Mouse (Mus musculus) bone marrow macrophage, adult 2 months (primary cell): Measurements from ENCODE around the gene Rab3il1.

Experiments used
- CTCF ChIP-seq: IDR thresholded peaks from 2 replicates; pipeline ENCODE4 v1.5.1; 2012; ENCODE audit warnings: low read depth, mild to moderate bottlenecking, low read length, moderate library complexity
- POLR2A ChIP-seq: IDR thresholded peaks from 2 replicates; pipeline ENCODE4 v1.6.1; 2012; ENCODE audit warnings: mild to moderate bottlenecking, low read depth, low read length, borderline replicate concordance

DNA sequence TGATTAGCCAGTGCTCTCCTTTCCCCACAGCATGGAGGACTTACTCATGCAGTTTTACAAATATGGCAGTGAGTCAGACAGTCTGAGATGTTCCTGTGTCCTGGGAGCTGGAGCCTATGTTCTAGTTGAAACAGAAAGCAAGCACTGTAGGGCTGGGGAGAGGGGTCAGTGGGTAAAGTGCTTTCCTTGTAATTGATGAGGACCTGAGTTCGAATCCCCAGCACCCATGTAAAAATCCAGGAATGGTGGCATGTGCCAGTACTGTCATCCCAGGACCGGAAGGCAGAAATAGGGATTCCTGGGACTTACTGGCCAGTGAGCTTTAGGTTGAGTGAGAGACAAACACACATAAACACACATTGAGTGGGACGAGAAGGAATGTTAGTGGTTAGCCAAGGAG lies 55.2 kb downstream of the Rab3il1 start:
- TF ChIP-seq POLR2A (no peak), CTCF (no peak)
